Mouse (Mus musculus) kidney, postnatal 14 days (tissue): ENCODE data around the gene Dusp7.

ENCODE experiments used
- DNase-seq: peaks from one replicate; pipeline ENCODE4 v3.0.0; 2022; ENCODE audit warnings: mixed read lengths

Gene Dusp7

GRCm38 (mm10) chr9:106368112-106368717, at the start of gene Dusp7:
Gene Dusp7 (plus strand): TSS chr9:106368632.
- peak; percentile 93 for DNase-seq

DNA sequence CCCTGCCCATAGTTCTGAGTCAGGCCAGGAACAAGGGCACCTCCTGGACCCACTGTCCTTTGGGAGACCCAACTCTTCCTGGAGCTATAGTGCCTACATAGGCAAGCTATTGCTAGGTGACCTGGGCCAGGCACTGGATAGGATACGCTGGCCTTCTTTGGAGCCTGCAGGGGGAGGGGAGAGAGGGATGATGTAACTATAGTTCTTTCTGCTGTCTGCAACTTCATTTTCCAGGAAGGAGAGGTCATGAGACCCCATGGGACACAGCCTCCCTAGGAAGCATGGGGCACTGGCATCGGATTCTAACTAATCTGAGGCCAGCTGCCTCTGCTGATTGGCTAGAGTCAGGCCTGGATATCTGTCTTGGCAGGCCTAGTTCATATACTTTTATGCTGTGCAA, 49.3 kb upstream of the Dusp7 start:
- no peak for DNase-seq

DNA sequence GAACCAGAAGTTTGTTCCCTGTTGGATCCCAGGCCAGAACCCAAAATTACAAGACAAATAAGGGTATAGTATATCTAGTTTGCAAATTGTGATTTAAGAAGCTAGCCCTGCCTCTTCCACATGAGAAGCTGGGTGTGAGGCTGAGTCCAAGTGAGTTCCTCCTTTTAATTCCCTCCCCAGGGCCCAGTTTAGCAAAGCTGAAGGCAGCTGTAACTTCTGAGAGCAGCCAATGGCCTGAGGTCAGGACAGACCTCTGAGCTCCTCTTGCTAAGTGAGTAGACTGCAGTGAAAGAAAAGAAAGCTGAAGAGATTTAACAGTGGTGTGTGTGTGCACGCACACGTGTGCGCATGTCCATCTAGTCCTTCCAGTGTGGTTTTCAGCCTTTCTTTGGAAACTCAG, 45.9 kb upstream of the Dusp7 start:
- no peak for DNase-seq

DNA sequence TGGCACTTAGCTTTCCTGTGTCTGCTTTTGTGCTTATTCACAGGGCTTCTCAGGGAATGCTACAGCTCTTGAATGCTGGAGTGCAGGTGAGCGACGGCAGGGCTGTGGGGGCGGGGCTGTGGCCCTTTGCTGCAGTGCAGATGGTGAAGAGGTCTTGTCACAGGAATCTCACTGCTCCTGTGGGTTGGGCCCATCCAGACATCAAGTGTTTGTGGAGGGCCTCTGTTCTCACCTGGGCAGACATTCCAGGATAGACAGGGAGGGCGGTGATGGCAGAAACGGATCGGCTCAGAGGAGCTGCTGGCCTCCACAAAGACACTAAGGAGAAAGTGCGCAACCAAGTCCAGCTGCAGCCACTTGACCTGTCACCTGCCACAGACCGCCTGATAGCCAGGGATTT, 42.2 kb upstream of the Dusp7 start:
- DNase-seq = no peak

DNA sequence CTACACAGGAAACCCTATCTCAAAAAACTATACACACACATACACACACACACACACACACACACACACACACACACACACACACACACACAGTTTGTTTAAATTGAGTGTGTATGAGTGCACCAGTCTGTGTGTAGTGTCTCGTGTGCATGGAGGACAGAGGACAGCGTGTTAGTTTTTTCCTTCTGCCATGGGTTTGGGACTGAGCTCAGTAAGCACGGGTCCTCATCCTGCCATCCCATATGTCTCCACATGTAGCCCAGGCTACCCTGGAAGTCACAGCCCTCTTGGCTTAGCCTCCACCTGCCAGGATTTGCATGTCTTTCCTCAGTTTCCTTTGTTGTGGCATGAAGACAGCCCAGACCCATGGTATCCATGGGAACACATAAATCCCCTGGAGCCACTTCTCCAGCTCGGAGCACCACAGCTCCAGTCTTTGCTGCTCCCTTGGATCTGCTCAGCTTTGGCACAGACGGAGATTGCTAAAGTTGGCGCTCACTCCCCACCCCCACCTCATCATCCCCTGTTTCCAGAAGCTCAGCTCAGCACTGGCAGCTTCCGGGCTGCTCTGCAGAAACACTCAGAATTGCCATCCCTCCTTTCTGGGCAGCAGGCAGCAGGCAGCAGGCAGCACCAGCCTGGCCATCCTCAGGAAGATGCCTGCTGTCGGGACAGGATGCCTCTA, 41.2 kb upstream of the Dusp7 start:
- no peak for DNase-seq

GRCm38 (mm10) chr9:106328068-106328610, 40.3 kb upstream of the Dusp7 start:
- DNase-seq = no peak

DNA sequence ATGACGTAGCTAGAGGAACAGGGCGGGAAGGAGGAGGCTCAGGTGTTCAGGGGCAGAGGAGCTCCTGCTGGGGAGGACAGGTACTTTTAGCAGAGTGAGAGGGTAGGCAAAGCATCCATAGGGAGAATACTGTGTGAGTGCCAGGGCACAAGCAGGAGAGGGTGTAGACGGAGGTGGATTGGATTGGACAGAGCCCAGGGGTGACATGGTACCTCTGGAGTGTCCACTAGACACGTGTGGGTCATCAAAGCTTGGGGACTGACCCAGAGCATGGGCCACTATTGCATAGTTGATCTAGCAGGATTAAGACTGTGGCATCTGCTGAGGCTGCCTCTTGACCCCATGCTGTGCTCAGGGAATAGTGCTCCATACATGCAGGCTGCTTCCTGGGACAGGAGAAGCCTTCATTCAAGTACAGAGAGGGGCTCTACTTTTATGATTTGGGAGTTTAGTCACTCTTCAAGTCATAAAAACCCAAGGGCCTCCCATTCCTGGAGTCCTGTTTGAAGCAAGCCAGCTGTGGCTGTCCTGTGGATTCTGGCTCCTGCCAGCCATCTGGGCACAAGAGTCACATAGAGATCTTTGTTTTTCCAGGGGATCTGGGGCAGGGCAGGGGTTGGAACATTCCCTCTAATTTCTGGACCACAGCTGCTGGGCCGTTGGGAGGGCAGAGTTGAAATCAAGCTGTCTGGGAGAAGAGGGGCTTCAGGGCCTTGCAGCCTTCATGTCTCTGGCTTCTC, 39.5 kb upstream of the Dusp7 start:
- no peak for DNase-seq

DNA sequence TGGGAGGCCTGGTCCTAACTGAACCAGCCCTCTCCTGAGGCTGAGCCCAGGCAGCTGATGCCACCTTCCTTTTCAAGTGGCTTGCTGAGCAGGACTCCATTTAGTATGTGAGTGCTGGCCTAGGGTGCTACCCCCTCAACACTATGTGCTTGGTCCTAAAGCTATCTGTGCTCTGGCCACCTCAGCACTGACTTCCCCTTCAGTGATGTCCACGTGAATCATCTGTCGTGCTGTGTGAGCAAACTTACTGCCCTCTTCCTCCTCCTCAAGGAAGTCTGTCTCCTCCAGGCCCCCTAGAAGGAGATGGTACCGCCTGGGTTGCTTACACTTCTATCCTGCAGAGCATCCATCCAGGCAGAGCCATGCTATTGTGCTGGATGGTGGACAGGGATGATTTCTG, 35.7 kb upstream of the Dusp7 start:
- DNase-seq = no peak

- DNase-seq = no peak
These were observed 30.8 kb upstream of the Dusp7 start for GRCm38 (mm10) chr9:106337620-106338019.

GRCm38 (mm10) chr9:106338462-106339172, 29.8 kb upstream of the Dusp7 start:
- DNase-seq = no peak

GRCm38 (mm10) chr9:106339173-106339558, 29.3 kb upstream of the Dusp7 start:
- DNase-seq = no peak

GRCm38 (mm10) chr9:106339730-106340129, 28.7 kb upstream of the Dusp7 start:
- DNase-seq = no peak

GRCm38 (mm10) chr9:106340501-106341312, 27.7 kb upstream of the Dusp7 start:
- DNase-seq = peak; percentile 33

DNA sequence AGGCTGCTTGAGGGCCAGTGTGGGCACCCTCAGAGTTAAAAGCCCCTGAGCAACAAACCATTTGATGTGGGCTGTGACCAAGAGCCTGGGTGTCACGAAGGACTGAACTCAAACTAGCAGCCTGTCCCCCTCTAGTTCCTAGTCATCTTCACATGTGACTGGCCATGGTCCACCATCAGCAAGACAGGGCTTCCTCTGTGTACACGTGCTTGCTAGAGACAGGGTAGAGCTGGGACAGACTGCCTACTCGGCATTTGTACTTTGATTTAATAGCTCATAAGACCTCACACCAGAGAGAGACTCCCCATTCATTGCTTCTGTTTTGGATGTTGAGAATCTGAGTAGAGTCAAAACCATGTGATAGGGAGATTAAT, 27.1 kb upstream of the Dusp7 start:
- peak; percentile 47 for DNase-seq

GRCm38 (mm10) chr9:106342573-106342972, 25.9 kb upstream of the Dusp7 start:
- no peak for DNase-seq

- peak; percentile 52 for DNase-seq
These were observed 23.3 kb upstream of the Dusp7 start for GRCm38 (mm10) chr9:106345167-106345566.

DNA sequence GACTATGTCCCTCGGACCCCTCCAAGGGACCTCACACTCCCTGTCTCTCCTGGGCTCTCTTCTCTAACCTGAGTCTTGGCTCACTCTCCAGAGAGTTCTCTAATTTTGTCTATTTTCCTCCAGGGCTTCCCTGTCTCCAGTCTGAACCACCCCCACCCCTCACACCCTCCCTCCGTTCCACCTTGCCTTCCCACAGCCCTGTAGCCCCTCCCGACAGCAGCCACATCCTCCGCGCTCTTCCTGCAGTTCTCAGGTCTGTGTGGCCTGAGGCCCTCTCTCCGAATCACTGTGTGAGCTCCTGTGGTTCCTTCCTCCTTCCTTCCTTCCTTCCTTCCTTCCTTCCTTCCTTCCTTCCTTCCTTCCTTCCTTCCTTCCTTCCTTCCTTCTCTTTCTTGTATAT, 22.8 kb upstream of the Dusp7 start:
- DNase-seq = no peak

DNA sequence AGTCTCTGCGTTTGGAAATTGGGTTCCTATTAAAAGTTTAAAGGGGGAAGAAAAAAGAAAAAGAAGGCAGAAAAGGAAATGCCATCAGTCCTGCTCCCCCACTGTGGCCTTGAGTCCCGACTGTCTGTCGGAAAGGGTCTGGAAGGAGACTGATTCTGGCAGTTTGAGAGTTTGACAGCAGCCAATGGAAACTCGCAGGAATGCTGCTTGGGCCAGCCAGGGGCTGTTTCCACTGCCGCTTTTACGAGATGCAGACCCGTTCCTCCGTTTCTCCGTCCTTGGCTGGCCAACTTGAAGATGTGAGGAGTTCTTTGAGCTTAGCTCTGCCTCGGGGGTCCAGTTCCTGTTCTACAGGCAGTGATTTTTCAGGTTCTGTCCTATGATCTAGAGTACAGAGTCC, 20.2 kb upstream of the Dusp7 start:
- no peak for DNase-seq

DNA sequence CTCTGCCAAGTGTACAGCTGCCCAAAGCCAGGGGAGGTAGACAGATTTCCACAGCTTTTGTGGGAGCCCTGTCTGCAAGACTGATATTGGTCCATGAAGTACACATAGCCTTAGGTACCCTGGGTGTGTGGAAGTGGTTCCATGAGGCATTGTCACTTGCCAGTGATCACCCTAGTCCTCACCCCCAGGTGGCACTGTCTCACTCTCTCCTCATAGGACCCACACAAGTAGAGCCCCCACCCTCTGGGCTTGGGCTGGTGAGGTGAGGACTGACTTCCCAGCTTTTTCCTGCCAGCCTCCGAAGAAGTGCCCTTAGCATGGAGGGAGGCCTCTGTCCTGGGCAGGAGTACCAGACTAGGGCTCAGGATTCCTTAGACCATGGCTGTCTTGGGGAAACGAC, 19.4 kb upstream of the Dusp7 start:
- DNase-seq = peak; percentile 71

- DNase-seq = no peak
These were observed 17.3 kb upstream of the Dusp7 start for GRCm38 (mm10) chr9:106351178-106351577.

- no peak for DNase-seq
These were observed 14.7 kb upstream of the Dusp7 start for GRCm38 (mm10) chr9:106353779-106354178.

- no peak for DNase-seq
These were observed 13.6 kb upstream of the Dusp7 start for GRCm38 (mm10) chr9:106354810-106355209.
